Mouse (Mus musculus): Measurements from ENCODE around the gene Grb7. TPM values are rescaled to one million over a fixed set of nuclear protein-coding genes. Genes with fewer than 3 reads are reported as not detected.

Gene Grb7
- polyA plus RNA-seq, 1 experiment from 2014 or later: 0.38 TPM

DNA sequence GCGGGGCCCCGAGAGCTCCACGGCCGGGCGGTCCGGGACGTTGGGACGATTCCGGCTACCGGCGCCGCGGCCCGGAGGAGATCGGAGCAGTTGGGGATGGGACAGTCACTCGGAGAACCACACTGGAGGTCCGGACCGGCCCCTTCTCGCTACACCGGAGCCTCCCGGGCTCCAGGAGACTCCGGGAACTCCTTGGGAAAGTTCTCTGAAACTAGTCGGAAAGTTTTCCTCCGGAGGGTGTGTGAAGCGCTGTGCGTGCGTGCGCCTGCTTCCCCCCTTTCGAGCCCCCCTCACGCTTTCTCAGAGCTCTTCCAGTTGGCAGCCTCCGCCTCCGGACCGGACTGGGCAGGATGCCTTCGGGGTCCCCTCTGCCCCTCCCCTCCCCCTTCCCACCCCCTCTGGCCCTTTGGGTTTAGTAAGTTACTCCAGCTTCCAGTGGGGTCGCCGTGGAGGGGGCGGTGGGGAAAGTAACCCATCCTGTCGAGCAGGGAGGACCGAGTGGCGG is 33.3 kb upstream of the Grb7 start:
- no peaks in the 10 kb centered on the region for H3K36me3 ChIP-seq (ENCODE audit: control insufficient read depth, insufficient read depth, low read length)
- peaks cover 7% of the 10 kb centered on the region for H3K4me1 ChIP-seq (ENCODE audit: control insufficient read depth, insufficient read depth, low read length)
- 0% methylated on average over 39 of the region's 40 CpGs for WGBS
- peak overlapping the region; percentile 77 for H3K9ac ChIP-seq (ENCODE audit: low read length)
- peak overlapping the region; percentile 77 for H3K27ac ChIP-seq (ENCODE audit: low read depth, low read length)
- H3K9me3 ChIP-seq (replicated peaks; ENCODE audit: control insufficient read depth, low read length): no peaks in the 10 kb centered on the region
- peaks cover 14% of the 10 kb centered on the region; the same call in 1 of the 2 replicates for H3K27me3 ChIP-seq (replicated peaks; ENCODE audit: control insufficient read depth, insufficient read depth, low read length)
- H3K4me2 ChIP-seq (ENCODE audit: low read length): peak overlapping the region; percentile 99
- DNase-seq (ENCODE audit: low spot score): peak; percentile 56
- peak overlapping the region; percentile 60 for H3K4me3 ChIP-seq (ENCODE audit: low read depth, low read length)
- peak; percentile 35 for ATAC-seq

DNA sequence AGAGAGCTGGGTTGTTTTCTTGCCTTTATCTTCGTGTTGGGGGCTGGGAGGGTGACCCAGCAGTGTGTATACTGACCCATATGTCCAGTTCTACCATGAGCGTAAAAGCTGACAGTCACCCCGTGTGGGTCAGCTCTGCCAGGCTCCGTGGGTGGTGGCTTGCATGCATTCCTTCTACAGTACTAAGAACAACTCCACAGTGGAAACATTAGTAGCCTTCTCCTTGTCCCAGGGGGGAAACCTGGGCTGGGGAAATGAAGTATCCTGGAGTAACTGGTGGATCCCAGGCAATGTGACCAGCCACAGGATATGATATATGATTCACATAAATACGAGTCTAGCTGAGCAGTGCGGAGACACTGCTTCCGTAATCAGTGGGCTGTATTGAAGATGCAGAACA is 32.5 kb upstream of the Grb7 start:
- Histone ChIP-seq H3K4me3 (ENCODE audit: low read depth, low read length) (peak overlapping the region; percentile 60), H3K9ac (ENCODE audit: low read length) (no peak overlapping the region; the same call in 1 of the 2 replicates)
- DNase-seq (ENCODE audit: low spot score): no peak

DNA sequence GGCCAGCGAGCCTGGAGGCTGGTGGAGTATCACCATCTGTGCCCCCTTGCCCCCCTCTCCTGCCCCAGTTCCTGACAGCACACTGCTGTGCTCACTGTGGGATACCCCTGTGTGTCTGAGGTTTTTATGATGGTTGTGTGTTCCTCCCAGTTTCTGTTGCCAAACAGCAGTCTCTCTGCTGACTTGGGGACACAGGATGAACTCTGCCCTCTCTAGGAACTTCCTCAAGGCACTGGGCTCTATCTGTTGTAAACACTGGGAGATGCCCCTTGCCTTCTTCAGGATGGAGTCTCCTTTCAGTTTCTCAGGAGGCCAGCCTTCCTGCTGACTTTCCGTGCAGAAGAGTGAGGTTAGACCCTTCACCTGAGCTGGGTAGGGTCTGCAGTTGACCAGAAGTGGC is 32.0 kb upstream of the Grb7 start:
- WGBS: 25% methylated on average over 2 of the region's 2 CpGs
- ATAC-seq (no peak), DNase-seq (ENCODE audit: low spot score) (no peak)
- H3K4me2 ChIP-seq (ENCODE audit: low read length): peak overlapping the region; percentile 99; the same call in 1 of the 2 replicates
- peaks cover 14% of the 10 kb centered on the region; the same call in 1 of the 2 replicates for H3K27me3 ChIP-seq (replicated peaks; ENCODE audit: control insufficient read depth, insufficient read depth, low read length)
- no peaks in the 10 kb centered on the region for H3K9me3 ChIP-seq (replicated peaks; ENCODE audit: control insufficient read depth, low read length)
- peaks cover 7% of the 10 kb centered on the region for H3K4me1 ChIP-seq (ENCODE audit: control insufficient read depth, insufficient read depth, low read length)
- H3K9ac ChIP-seq (ENCODE audit: low read length): no peak overlapping the region
- H3K36me3 ChIP-seq (ENCODE audit: control insufficient read depth, insufficient read depth, low read length): no peaks in the 10 kb centered on the region
- no peak overlapping the region for H3K27ac ChIP-seq (ENCODE audit: low read depth, low read length)
- H3K4me3 ChIP-seq (ENCODE audit: low read depth, low read length): no peak overlapping the region

More for the DNA sequence above, 32.5 kb upstream of the Grb7 start:
- Histone ChIP-seq H3K27me3 (replicated peaks; ENCODE audit: control insufficient read depth, insufficient read depth, low read length) (peaks cover 14% of the 10 kb centered on the region; the same call in 1 of the 2 replicates), H3K27ac (ENCODE audit: low read depth, low read length) (no peak overlapping the region), H3K9me3 (replicated peaks; ENCODE audit: control insufficient read depth, low read length) (no peaks in the 10 kb centered on the region), H3K36me3 (ENCODE audit: control insufficient read depth, insufficient read depth, low read length) (no peaks in the 10 kb centered on the region), H3K4me2 (ENCODE audit: low read length) (peak overlapping the region; percentile 99), H3K4me1 (ENCODE audit: control insufficient read depth, insufficient read depth, low read length) (peaks cover 7% of the 10 kb centered on the region)
- ATAC-seq: no peak
- 33% methylated on average over 7 of the region's 7 CpGs for WGBS

DNA sequence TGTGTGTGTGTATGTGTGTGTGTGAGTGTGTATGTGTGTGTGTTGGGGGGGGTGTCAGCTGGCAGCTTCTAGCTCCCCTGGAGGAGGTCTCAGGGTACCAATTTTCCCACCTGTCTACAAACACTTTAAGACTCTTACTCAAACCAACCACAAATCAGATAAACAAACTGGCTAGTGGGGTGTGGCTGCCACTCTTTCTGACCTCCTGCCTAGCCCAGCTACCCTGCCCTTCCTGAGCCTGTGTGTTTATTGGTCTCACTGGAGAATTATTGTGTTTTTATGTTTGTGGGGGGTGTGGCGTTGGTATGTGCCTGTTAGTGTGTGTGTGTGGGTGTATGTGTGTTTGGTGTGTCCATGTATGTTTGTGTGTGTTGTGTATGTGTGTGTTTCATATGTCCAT is 29.1 kb upstream of the Grb7 start:
- WGBS: 95% methylated on average over 1 of the region's 1 CpGs
- ATAC-seq (no peak), DNase-seq (ENCODE audit: low spot score) (no peak)
- Histone ChIP-seq H3K9me3 (replicated peaks; ENCODE audit: control insufficient read depth, low read length) (no peaks in the 10 kb centered on the region), H3K27me3 (replicated peaks; ENCODE audit: control insufficient read depth, insufficient read depth, low read length) (0 out of 2 replicates have a peak, but pooled peaks cover 9% of the 10 kb centered on the region), H3K36me3 (ENCODE audit: control insufficient read depth, insufficient read depth, low read length) (no peaks in the 10 kb centered on the region), H3K4me1 (ENCODE audit: control insufficient read depth, insufficient read depth, low read length) (peaks cover under 1% of the 10 kb centered on the region), H3K4me2 (ENCODE audit: low read length) (no peak overlapping the region), H3K4me3 (ENCODE audit: low read depth, low read length) (no peak overlapping the region), H3K27ac (ENCODE audit: low read depth, low read length) (no peak overlapping the region), H3K9ac (ENCODE audit: low read length) (no peak overlapping the region)

DNA sequence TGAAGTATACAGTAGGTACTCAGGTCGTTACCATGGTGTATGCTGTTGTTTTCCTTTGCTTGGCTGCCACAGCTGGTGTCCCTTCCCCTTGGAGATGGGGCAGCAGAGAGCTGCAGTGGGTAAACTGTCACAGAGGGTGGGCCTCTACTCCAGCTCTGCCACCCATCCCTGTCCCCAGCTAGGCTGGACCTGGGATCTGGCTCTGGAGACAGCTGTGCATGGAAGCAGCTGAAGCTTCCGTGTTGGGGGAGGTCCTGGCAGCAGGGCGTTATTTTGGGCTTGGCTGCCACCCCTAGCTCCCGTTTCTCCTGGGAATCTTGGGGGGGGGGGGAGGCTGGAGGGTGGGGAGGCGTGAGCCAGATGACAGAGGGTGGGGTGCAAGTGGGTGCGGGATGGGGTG is 27.9 kb upstream of the Grb7 start:
- DNase-seq (ENCODE audit: low spot score): no peak

DNA sequence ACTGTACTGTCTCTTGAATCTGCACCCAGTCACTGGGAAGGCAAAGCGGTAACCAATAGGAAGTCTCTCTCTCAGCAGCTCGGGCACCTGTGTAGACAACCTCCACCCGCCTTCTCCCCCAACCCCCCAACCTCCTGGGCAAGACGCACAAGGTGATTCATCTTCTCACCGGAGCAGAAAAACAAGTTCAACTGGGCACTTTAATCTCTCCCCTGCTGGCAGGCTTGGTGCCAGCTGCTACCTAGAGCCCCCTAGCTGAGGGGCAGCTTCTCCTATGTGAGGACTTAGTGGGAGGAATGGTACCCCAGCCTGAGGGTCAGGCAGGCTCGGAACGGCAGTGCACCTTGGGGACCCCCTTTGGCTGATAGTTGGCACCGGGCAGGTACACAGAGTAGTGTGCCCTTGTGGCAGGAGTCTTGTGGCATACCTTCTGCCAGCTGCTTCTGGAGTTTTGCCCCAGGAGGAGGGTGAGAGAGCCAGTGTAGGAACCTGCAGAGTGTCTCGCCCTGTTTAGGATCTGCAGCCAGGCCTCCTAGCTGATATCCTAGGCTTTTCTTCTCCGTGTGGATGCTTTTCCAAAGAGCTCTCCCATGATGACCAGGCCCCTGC is 27.2 kb upstream of the Grb7 start:
- no peaks in the 10 kb centered on the region for H3K4me1 ChIP-seq (ENCODE audit: control insufficient read depth, insufficient read depth, low read length)
- WGBS: 85% methylated on average over 10 of the region's 10 CpGs
- no peak overlapping the region for H3K27ac ChIP-seq (ENCODE audit: low read depth, low read length)
- no peaks in the 10 kb centered on the region for H3K9me3 ChIP-seq (replicated peaks; ENCODE audit: control insufficient read depth, low read length)
- no peaks in the 10 kb centered on the region for H3K36me3 ChIP-seq (ENCODE audit: control insufficient read depth, insufficient read depth, low read length)
- DNase-seq (ENCODE audit: low spot score) (no peak), ATAC-seq (no peak)
- no peaks in the 10 kb centered on the region for H3K27me3 ChIP-seq (replicated peaks; ENCODE audit: control insufficient read depth, insufficient read depth, low read length)
- no peak overlapping the region for H3K4me2 ChIP-seq (ENCODE audit: low read length)
- H3K9ac ChIP-seq (ENCODE audit: low read length): no peak overlapping the region
- H3K4me3 ChIP-seq (ENCODE audit: low read depth, low read length): no peak overlapping the region

More for the DNA sequence above, 27.9 kb upstream of the Grb7 start:
- H3K27me3 ChIP-seq (replicated peaks; ENCODE audit: control insufficient read depth, insufficient read depth, low read length): no peaks in the 10 kb centered on the region
- H3K9me3 ChIP-seq (replicated peaks; ENCODE audit: control insufficient read depth, low read length): no peaks in the 10 kb centered on the region
- no peaks in the 10 kb centered on the region for H3K36me3 ChIP-seq (ENCODE audit: control insufficient read depth, insufficient read depth, low read length)
- H3K27ac ChIP-seq (ENCODE audit: low read depth, low read length): no peak overlapping the region
- H3K4me3 ChIP-seq (ENCODE audit: low read depth, low read length): no peak overlapping the region
- ATAC-seq: no peak
- 72% methylated on average over 5 of the region's 6 CpGs for WGBS
- H3K4me1 ChIP-seq (ENCODE audit: control insufficient read depth, insufficient read depth, low read length): no peaks in the 10 kb centered on the region
- no peak overlapping the region for H3K9ac ChIP-seq (ENCODE audit: low read length)
- H3K4me2 ChIP-seq (ENCODE audit: low read length): no peak overlapping the region

DNA sequence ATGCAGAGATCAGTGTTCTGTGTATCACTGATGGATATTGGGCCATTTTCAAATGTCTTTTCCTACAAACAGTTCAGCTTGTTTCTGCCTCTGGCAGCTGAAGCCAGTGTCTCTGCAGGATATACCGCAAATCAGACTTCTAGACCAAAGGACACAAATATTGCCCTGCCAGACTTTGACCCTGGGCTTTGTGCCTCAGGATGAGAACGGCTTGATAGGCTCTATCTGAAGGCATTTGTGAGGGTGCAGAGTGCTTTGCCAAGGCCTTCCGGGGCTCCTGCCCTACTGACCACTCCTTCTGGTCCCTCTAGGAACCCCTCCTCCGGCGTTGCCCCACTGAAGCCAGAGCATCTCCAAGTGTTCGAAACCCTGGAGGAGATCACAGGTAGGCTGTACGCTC is 19.6 kb upstream of the Grb7 start:
- WGBS: 92% methylated on average over 7 of the region's 7 CpGs

DNA sequence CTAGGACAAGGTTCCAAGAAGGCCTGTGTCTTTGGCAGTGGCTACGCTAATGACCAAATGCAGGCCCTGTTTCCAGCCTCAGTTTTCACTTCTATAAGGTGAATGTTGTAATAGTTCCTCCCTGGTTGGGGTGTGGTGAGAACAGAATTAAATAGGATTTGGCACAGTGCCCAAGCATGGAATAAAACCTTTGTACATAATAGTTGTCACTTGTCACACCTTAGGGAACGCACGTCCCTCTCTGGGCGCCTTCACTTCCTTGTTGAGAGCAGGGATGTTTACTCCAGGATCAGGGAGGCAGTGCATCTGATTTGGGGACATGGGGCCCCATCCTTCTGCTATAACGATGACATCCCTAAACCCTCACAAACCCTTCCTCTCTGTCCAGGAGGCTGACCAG is 17.8 kb upstream of the Grb7 start:
- H3K27ac ChIP-seq (ENCODE audit: low read depth, low read length): no peak overlapping the region
- no peak overlapping the region for H3K4me2 ChIP-seq (ENCODE audit: low read length)
- no peaks in the 10 kb centered on the region for H3K36me3 ChIP-seq (ENCODE audit: control insufficient read depth, insufficient read depth, low read length)
- no peak overlapping the region for H3K9ac ChIP-seq (ENCODE audit: low read length)
- ATAC-seq: no peak
- no peak for DNase-seq (ENCODE audit: low spot score)
- WGBS: 59% methylated on average over 5 of the region's 5 CpGs
- no peaks in the 10 kb centered on the region for H3K4me1 ChIP-seq (ENCODE audit: control insufficient read depth, insufficient read depth, low read length)
- no peaks in the 10 kb centered on the region for H3K27me3 ChIP-seq (replicated peaks; ENCODE audit: control insufficient read depth, insufficient read depth, low read length)
- H3K4me3 ChIP-seq (ENCODE audit: low read depth, low read length): no peak overlapping the region
- no peaks in the 10 kb centered on the region for H3K9me3 ChIP-seq (replicated peaks; ENCODE audit: control insufficient read depth, low read length)

More for the DNA sequence above, 19.6 kb upstream of the Grb7 start:
- H3K4me1 ChIP-seq (ENCODE audit: control insufficient read depth, insufficient read depth, low read length): no peaks in the 10 kb centered on the region
- H3K9ac ChIP-seq (ENCODE audit: low read length): no peak overlapping the region
- ATAC-seq: no peak
- no peak overlapping the region for H3K4me2 ChIP-seq (ENCODE audit: low read length)
- H3K36me3 ChIP-seq (ENCODE audit: control insufficient read depth, insufficient read depth, low read length): no peaks in the 10 kb centered on the region
- H3K27me3 ChIP-seq (replicated peaks; ENCODE audit: control insufficient read depth, insufficient read depth, low read length): no peaks in the 10 kb centered on the region
- no peak for DNase-seq (ENCODE audit: low spot score)
- H3K4me3 ChIP-seq (ENCODE audit: low read depth, low read length): no peak overlapping the region
- no peak overlapping the region for H3K27ac ChIP-seq (ENCODE audit: low read depth, low read length)
- no peaks in the 10 kb centered on the region for H3K9me3 ChIP-seq (replicated peaks; ENCODE audit: control insufficient read depth, low read length)

DNA sequence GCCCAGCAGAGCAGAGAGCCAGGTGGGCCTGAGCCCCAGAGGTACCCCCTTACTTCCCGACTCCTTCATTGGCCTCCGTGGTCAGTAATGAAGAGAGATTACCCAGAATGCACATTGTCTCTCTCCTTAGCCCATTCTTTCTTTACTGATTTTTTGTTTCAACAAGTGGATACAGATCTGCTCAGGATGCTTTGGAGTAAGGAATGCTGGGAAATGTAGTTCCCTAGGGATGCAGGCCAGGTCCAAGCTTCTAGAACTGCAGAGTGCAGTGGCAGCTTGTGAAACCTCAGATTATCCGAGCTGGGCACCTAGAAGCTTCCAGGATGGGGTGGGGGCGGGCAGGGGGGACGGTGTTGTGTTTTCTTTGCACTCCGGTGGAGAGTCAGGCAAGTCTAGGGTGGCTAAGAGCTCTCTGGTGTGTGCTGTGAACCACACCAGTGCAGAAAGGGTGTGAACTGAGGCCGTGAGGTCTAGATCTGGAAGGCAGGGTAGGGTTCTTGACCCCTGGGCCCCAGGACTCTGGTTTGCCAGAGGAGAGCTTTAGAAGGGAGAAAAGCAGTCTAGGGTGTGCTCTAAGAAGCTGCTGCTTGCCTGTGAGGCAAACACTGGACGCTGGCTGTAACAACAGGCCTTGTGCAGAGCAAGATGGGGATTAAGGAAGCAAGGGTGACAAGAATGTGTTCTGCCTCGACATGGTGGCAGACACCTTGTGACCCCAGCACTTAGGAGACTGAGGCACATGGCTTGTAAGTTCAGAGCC is 14.3 kb upstream of the Grb7 start:
- Histone ChIP-seq H3K4me3 (ENCODE audit: low read depth, low read length) (no peak overlapping the region), H3K27ac (ENCODE audit: low read depth, low read length) (no peak overlapping the region), H3K27me3 (replicated peaks; ENCODE audit: control insufficient read depth, insufficient read depth, low read length) (no peaks in the 10 kb centered on the region), H3K36me3 (ENCODE audit: control insufficient read depth, insufficient read depth, low read length) (peaks cover 7% of the 10 kb centered on the region), H3K4me1 (ENCODE audit: control insufficient read depth, insufficient read depth, low read length) (no peaks in the 10 kb centered on the region), H3K9me3 (replicated peaks; ENCODE audit: control insufficient read depth, low read length) (no peaks in the 10 kb centered on the region), H3K9ac (ENCODE audit: low read length) (no peak overlapping the region), H3K4me2 (ENCODE audit: low read length) (no peak overlapping the region)
- no peak for DNase-seq (ENCODE audit: low spot score)
- ATAC-seq: no peak
- 78% methylated on average over 9 of the region's 9 CpGs for WGBS

All from forebrain, embryonic 14.5 days (tissue).